Mouse (Mus musculus): ENCODE results near the gene Egfem1.
A peak's percentile ranks its signal among the peaks of the same experiment; 100 is the strongest.

Egfem1 gene

GRCm38 (mm10) chr3:29135176-29136064, 53.6 kb downstream of the Egfem1 start:
- DNase-seq, result no peak

- DNase-seq, result no peak
These were observed 54.5 kb downstream of the Egfem1 start for GRCm38 (mm10) chr3:29136065-29136955.

GRCm38 (mm10) chr3:29168401-29168800, 86.6 kb downstream of the Egfem1 start:
- no peak for DNase-seq

DNA sequence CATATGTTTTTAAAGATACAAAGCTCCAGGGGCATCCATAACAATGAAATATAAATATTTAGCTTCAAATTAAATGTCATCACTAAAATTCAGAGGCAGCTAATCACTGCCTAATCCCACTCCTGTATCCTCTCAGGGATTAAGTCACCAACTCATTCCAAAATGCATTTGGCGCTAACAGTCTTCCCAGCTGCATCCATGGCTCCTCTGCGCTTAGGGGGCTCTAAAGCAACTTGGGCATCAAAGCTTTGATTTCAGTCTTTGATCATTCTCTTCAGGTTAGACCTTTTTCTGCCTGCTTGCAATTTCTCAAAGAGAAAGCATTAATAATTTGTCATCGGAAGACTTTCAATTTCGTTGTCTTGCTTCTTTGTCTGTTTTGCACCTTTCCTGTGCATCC, 87.2 kb downstream of the Egfem1 start:
- no peak for DNase-seq

- no peak for DNase-seq
These were observed 95.2 kb downstream of the Egfem1 start for GRCm38 (mm10) chr3:29176991-29177390.

DNA sequence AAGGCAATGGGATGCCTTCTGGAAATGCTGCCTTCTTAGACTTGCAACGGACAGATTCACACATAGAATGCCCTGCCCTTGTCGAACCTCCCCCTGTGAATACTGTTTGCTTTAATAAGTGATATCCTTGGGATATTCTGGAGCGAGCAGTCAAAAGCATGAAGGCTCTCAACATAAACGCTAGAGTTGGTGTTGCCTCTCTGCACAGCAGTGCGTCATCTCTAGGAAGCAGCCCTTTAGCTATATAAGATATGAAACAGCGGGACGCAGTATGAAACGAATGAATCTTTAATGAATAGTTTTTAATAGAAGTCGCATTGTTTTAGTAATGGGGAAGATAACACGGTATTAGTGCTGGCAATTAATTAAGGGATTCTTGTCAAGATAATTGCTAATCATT, 101.2 kb downstream of the Egfem1 start:
- no peak for DNase-seq

GRCm38 (mm10) chr3:29183615-29184198, 101.9 kb downstream of the Egfem1 start:
- DNase-seq, result no peak

DNA sequence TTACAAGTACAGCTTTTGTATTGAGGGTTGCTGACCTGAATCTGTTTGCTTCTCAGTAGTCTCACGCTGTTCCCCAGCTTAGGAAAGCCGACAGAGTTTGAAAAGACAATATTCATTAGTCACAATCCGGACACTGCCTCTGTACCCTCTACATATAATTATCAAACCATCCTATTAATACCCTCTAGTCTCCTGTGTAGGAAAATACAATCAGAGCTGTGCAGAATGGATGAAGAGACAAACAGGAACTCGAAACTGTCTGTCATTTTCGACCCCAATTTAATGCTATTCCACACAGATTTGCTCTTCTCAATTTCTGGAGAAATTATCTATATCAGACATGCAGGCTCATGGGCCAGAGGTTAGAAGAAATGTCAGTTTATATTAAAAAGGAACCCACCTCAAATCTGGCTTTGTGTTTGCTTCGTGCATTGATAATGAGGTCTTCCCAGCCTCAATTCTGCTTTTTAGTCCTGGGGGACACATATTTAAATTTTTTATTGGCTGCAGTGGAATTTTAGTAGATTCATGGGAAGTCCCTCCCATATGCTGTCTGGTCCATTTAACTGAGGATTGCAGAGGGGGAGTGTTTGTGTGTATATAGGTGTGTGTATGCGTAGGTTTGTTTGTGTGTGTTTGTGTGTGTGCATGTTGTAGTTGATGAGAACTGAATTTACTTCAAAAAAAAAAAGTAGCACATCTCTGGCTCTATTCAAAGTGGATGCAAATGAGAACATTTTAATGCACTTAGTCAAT, 102.8 kb downstream of the Egfem1 start:
- no peak for DNase-seq

DNA sequence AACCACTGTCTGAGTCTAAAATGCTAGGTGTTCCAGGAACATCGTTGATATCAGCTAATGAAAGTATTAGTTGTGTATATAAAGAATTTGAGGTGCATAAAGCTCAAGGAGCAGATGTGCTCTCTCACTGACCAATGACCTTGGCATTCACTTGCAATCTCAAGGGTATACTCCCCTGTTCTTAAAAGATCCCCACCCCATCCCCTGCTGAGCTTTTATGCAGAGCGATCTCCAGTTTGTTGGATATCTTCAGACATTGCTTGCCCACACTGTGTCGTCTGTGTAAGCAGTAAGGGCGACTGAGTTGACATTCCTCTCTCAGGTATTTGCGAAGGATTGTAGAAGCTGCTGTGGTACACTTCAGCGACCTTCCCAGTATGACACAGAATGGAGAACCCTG, 108.4 kb downstream of the Egfem1 start:
- DNase-seq, result no peak

DNA sequence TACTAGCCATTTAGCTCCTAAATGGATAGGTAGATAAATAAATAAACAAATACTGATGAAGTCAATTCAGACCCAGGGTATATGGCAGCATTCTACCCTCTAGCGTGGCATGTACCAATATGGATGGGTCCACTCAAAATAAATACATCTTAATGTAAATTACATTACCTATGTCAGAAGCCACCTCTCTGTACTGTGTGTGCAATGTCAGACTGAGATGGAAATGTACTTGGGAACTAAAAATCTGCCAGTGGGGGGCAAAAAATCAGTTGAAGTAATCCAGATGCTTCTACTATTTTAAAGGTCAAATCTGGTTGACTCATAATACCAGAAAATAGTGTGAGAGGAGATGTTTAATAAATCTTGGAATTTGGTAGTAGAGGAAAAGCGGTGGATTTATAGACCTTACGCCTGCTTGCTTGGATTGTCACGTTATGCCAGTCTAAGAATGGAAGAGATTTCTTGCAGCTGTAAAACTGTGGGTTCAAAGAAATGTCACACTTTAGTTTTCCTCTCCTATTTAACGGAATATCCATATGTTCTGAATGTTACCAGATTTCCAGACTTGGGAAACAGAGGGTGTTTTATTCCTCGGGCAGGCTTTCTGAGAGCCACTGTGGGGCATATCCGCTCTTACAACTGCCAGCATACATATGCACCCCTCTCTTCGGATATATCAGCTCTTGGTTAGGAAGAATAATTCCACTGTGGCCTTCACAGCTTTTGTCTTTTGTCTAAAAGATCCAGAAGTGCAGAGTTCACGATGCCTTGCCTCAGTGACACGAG, 116.1 kb downstream of the Egfem1 start:
- DNase-seq, result no peak

GRCm38 (mm10) chr3:29200601-29201000, 118.8 kb downstream of the Egfem1 start:
- DNase-seq, result peak in 1 of 2 experiments; percentile 23

DNA sequence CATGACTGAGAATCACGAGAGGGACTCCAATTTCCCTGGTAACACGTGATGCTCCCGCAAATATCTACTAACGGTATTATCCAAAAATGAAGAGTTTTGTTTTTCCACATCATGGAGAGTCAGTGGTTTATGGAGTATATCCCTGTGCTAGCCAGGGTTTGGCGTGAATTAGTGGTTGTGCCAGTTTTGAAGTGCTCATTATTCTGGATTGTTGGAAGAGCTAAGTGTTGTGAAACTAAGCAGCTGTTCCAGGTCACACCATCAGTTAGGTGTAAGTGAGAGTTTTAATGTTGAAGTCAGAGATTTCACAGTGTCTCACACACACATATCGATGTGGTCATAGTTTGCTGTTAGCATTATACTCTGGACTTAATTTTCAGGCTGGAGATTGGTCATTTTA, 120.7 kb downstream of the Egfem1 start:
- no peak for DNase-seq

- no peak for DNase-seq
These were observed 140.6 kb downstream of the Egfem1 start for GRCm38 (mm10) chr3:29222414-29222813.

DNA sequence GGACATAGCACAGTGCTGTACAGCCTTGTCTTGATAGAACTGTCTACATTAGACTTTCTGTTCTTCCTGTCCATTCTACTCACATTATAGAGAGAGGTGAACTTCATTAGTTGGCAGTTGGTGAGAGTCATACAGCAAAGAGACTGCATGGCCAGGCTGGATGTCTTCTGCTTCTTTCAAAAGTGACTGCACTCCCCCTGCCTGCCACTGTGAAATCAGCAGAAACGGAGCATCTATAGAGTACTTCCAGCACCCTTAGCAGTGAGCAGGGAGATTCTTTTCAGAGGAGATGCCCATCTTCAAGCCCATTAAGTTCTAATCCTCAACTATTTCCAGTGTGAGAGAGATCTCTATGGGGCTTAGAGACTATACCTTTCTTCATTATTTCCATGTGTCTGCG, 147.9 kb downstream of the Egfem1 start:
- no peak for DNase-seq

- DNase-seq, result no peak
These were observed 153.7 kb downstream of the Egfem1 start for GRCm38 (mm10) chr3:29235477-29235876.

DNA sequence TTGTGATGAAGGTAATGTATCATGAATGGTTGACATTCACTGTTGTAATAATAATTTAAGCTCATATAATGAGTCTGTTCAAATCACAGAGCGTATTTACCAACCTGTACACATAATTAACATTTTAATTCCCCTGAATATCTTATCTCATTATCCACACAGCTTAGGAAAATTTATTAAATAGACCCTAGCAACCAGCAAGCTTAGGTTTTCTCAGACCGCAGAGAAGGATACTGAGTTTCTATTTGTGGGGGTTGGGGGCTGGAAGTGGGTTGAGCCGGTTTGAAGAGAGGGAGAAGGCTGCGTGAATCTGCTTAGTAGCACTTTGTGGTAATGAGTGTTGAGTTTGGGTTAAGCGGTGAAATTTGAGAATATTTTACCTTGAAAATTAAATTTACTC, 154.7 kb downstream of the Egfem1 start:
- DNase-seq, result no peak

DNA sequence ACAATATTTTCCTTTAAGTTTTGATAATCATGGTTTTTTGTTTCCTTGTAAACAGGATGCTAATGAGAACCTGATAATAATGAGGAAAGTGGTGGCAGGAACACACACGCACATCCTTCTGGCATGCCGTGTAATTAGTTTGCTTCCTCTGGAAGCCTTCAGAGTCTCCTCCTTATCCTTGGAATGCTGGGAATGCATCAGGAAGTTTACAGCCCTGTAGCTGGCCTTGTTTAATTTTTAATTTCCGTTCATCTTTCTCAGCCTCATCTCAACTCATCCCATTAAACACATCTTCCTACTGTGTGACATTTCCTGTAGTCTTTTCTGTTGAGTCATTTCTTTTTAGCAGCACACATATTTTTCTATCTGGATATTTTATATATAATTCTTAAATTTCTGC, 161.8 kb downstream of the Egfem1 start:
- DNase-seq, result peak; percentile 27 to 28

- DNase-seq, result no peak
These were observed 209.8 kb downstream of the Egfem1 start for GRCm38 (mm10) chr3:29291633-29292032.

DNA sequence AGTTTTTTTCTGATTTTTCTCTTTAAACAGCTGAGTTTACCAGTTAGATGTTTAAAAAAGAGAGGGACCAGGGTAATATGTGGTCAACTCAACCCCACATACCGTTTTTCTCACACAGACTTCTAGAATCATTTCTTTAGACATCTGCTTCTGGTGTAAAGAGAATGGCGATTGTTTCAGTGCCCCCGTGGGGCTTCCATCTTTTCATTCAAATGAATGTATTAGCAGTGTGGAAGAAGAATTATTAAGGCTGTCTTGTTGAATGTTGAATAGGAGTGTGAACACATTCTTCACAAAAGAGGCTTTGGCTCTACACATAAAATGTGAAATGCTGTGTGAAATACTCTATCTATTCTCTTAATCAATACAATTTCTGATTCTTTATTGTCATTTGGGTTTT, 210.4 kb downstream of the Egfem1 start:
- DNase-seq, result no peak

DNA sequence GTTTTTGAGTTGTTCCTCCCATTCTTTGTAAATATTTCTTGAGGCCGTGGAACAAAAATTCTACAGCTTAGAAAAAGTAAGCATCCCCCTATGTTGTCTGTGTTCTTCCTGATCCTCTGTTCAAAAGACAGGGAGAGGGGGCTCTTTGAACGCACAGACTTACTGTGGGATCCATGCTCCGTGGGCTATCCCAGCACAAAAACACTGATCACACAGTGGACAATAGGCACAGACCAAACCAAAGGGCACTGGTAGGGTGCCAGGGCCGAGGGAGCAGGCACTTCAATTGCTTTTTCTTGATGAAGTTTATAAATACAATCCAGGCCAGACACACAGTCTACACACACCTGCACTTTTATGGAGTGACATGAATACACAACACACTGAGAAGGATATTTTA, 211.4 kb downstream of the Egfem1 start:
- DNase-seq, result no peak

- no peak for DNase-seq
These were observed 260.5 kb downstream of the Egfem1 start for GRCm38 (mm10) chr3:29342223-29342791.

GRCm38 (mm10) chr3:29345805-29346204, 264.0 kb downstream of the Egfem1 start:
- DNase-seq, result no peak
